Mouse (Mus musculus) midbrain, embryonic 16.5 days (tissue): ENCODE results near the gene Zfpl1. TPM values are rescaled to one million over a fixed set of nuclear protein-coding genes. Genes with fewer than 3 reads are reported as not detected.

Source experiments
- ATAC-seq: fragments of 200-750 bp; cut with Nextera tagmentation; 2 replicates; pipeline ENCODE4 v1.8.0; 2017; ENCODE audit warnings: moderate TSS enrichment
- H3K27ac ChIP-seq: fragments of 300-500 bp; sonication (generic); 2 replicates; pipeline ENCODE4 v1.5.1; 2014; ENCODE audit warnings: mild to moderate bottlenecking, low read length, mixed read lengths
- H3K27me3 ChIP-seq: fragments of 300-500 bp; sonication (generic); 2 replicates; pipeline ENCODE4 v1.6.1; 2014; ENCODE audit warnings: low read depth, low read length, mixed read lengths; ENCODE audit not compliant: control insufficient read depth, insufficient read depth
- H3K36me3 ChIP-seq: fragments of 300-500 bp; sonication (generic); 2 replicates; pipeline ENCODE4 v1.6.1; 2014; ENCODE audit warnings: mild to moderate bottlenecking, low read length, moderate library complexity, mixed read lengths; ENCODE audit not compliant: control insufficient read depth, insufficient read depth
- H3K4me1 ChIP-seq: fragments of 300-500 bp; sonication (generic); 2 replicates; pipeline ENCODE4 v1.6.1; 2014; ENCODE audit warnings: mild to moderate bottlenecking, low read length, mixed read lengths; ENCODE audit not compliant: control insufficient read depth, insufficient read depth
- H3K4me2 ChIP-seq: fragments of 300-500 bp; sonication (generic); 2 replicates; pipeline ENCODE4 v1.6.1; 2014; ENCODE audit warnings: mild to moderate bottlenecking, low read length, mixed read lengths
- H3K4me3 ChIP-seq: fragments of 300-500 bp; sonication (generic); 2 replicates; pipeline ENCODE4 v1.5.1; 2014; ENCODE audit warnings: low read depth, mild to moderate bottlenecking, low read length, moderate library complexity, mixed read lengths
- H3K9ac ChIP-seq: fragments of 300-500 bp; sonication (generic); 2 replicates; pipeline ENCODE4 v1.6.1; 2014; ENCODE audit warnings: low read depth, low read length, mixed read lengths
- H3K9me3 ChIP-seq: fragments of 300-500 bp; sonication (generic); replicated peaks from 2 replicates; pipeline ENCODE4 v1.6.1; 2014; ENCODE audit warnings: mild to moderate bottlenecking, low read length, mixed read lengths; ENCODE audit not compliant: control insufficient read depth, poor library complexity, severe bottlenecking
- WGBS: fragments of 180-500 bp; shearing (Covaris S2); extraction: QIAGEN DNeasy Blood & Tissue Kit; methylation state at CpG from one replicate; pipeline ENCODE4 v1.1.7; 2014; 5-methylcytosine and 5-hydroxymethylcytosine counted together
- polyA plus RNA-seq: library from polyadenylated mRNA; unstranded; fragments of >200 nt; fragmentation: Nextera tagmentation; extraction: Ambion mirVana; gene quantifications from 2 replicates; pipeline ENCODE4 v1.2.1, GENCODE M21; 2015

Zfpl1 gene
- polyA plus RNA-seq, 1 experiment from 2014 or later: 87.3 TPM

DNA sequence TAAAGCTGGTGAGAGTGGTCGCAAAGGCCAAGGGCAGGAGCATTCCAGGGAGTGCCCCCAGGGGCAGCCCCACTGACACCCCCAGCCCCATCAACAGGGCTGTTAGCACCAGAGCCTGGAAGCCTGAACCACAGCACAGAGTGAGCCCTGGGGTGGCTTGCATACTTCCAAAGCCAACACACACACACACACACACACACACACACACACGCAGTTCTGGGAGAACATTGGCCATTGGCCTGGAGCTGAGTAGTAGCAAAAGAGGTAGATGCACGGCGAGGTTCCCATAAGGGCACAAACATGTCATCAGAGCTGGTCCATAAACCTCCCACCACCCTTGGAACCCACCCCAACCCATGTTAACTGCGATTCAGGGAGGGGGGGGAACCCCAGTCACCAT, 18.2 kb downstream of the Zfpl1 start:
- Histone ChIP-seq H3K4me3 (peak overlapping the region; percentile 52), H3K27ac (peak overlapping the region; percentile 91), H3K9me3 (no peaks in the 10 kb centered on the region), H3K27me3 (no peaks in the 10 kb centered on the region), H3K9ac (peak overlapping the region; percentile 82), H3K4me1 (peaks cover 37% of the 10 kb centered on the region), H3K36me3 (peaks cover 25% of the 10 kb centered on the region), H3K4me2 (peak overlapping the region; percentile 91)
- peak; percentile 2; the same call in 1 of the 2 replicates for ATAC-seq
- 37% methylated on average over 4 of the region's 5 CpGs for WGBS

DNA sequence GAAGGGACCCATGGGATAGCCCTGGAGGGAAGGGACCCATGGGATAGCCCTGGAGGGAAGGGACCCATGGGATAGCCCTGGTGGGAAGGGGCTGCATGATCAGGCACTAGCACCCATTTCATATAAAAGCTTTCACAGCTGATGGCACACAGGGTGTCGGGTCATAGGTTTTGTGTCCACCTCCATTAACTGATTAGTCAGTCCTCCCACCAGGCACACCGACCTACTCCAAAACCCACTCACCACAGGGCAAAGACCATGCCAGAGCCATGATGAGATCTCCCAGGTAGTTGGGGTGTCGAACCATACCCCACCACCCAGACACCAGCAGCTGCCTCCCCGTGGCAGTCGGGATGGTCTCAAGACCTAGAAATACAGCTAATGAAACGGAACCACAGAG, 21.7 kb downstream of the Zfpl1 start:
- Histone ChIP-seq H3K4me3 (no peak overlapping the region), H3K4me2 (peak overlapping the region; percentile 100; the same call in 1 of the 2 replicates)
- 92% methylated on average over 6 of the region's 6 CpGs for WGBS

DNA sequence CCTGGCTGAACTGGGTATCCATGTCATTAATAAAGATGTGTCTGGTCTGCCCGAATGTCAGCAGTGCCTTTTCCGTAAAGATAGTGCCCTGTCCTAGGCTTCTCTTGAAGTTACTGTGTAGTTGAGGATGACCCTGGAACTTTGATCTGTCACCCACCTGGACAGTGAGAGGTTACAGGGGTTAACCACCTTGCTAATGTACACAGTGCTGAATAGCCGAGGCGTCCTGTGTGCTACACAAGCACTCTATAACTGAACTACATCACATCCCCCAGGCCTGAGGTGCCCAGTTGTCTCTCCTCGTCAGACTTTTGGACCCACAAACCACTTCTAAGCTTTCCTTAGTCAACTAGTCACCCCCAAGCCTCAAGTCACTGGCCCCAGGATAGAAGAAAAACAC, 22.3 kb downstream of the Zfpl1 start:
- no peak overlapping the region for H3K27ac ChIP-seq
- no peaks in the 10 kb centered on the region for H3K27me3 ChIP-seq
- H3K4me1 ChIP-seq: peaks cover 42% of the 10 kb centered on the region
- peak overlapping the region; percentile 88 for H3K4me3 ChIP-seq
- 67% methylated on average over 5 of the region's 5 CpGs for WGBS
- H3K9me3 ChIP-seq: no peaks in the 10 kb centered on the region
- ATAC-seq: no peak
- peak overlapping the region; percentile 100 for H3K4me2 ChIP-seq
- no peaks in the 10 kb centered on the region for H3K36me3 ChIP-seq
- peak overlapping the region; percentile 98 for H3K9ac ChIP-seq

More for the DNA sequence above, 21.7 kb downstream of the Zfpl1 start:
- no peak for ATAC-seq
- no peaks in the 10 kb centered on the region for H3K27me3 ChIP-seq
- no peak overlapping the region for H3K27ac ChIP-seq
- no peak overlapping the region for H3K9ac ChIP-seq
- no peaks in the 10 kb centered on the region for H3K9me3 ChIP-seq
- no peaks in the 10 kb centered on the region for H3K36me3 ChIP-seq
- H3K4me1 ChIP-seq: peaks cover 46% of the 10 kb centered on the region

DNA sequence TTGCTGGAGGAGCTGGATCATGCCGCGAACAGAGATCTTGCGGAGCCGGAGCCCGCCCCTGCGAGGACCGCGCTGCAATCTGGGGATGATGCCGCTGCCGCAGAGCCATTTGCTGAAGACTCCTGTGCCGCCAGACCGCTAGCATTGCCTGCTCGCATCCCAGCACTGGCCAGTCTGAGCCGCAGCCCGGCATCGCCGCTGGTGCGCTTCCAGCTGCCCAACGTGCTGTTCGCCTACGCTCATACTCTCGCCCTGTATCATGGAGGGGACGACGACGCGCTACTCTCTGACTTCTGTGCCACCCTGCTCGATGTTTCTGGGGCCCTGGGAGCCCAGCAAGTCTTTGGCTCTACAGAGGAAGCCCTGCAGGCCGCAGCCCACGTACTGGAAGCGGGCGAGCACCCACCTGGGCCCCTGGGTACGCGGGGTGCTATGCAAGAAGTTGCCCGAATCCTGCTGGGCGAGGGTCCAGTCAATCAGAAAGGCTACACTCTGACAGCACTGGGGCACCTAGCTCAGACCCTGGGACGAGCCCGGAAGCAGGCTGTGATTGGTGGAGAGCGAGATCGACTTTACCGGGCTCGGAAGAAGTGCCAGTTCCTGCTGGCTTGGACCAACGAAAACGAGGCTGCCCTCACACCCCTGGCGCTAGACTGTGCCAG, 23.0 kb downstream of the Zfpl1 start:
- Histone ChIP-seq H3K4me1 (peaks cover 45% of the 10 kb centered on the region), H3K4me2 (peak overlapping the region; percentile 100), H3K27ac (peak overlapping the region; percentile 92), H3K27me3 (no peaks in the 10 kb centered on the region), H3K4me3 (peak overlapping the region; percentile 88), H3K9me3 (no peaks in the 10 kb centered on the region), H3K36me3 (no peaks in the 10 kb centered on the region), H3K9ac (peak overlapping the region; percentile 98)
- ATAC-seq: no peak
- 2% methylated on average over 44 of the region's 44 CpGs for WGBS

DNA sequence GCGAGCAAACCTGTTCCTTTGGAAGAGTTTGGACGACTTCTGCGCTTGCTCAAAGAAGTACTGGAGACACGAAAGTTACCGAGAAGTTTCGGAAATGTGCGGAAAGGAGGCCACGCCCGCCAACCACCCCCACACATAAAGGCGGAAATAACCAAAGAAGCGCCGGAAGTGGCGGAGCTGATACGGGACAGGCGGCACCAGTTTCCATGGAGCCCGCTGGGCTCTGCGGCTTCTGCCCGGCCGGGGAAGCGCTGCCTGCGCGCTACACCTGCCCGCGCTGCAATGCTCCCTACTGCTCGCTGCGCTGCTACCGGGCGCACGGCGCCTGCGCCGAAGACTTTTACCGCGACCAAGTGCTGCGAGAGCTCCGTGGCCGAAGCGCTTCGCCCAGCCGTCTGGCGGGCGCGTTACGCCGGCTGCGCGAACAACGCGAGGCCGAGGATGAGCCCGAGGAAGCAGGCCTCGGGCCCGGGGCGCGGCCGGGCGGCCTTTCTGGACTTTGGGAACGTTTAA, 23.7 kb downstream of the Zfpl1 start, which contains the start of gene Znhit2:
Gene Znhit2, plus strand, starts transcription at position 172 of the 513 bp plus-strand sequence.
- peak within 1 kb of the TSS; percentile 92 for H3K27ac ChIP-seq
- no peaks in the 10 kb centered on the region for H3K27me3 ChIP-seq
- no peaks in the 10 kb centered on the region for H3K9me3 ChIP-seq
- no peaks in the 10 kb centered on the region for H3K36me3 ChIP-seq
- H3K4me1 ChIP-seq: peaks cover 45% of the 10 kb centered on the region
- peak within 1 kb of the TSS; percentile 98 for H3K9ac ChIP-seq
- peak; percentile 76 for ATAC-seq
- under 1% methylated on average over 57 of the region's 58 CpGs for WGBS
- peak within 1 kb of the TSS; percentile 88 for H3K4me3 ChIP-seq
- peak within 1 kb of the TSS; percentile 100 for H3K4me2 ChIP-seq

DNA sequence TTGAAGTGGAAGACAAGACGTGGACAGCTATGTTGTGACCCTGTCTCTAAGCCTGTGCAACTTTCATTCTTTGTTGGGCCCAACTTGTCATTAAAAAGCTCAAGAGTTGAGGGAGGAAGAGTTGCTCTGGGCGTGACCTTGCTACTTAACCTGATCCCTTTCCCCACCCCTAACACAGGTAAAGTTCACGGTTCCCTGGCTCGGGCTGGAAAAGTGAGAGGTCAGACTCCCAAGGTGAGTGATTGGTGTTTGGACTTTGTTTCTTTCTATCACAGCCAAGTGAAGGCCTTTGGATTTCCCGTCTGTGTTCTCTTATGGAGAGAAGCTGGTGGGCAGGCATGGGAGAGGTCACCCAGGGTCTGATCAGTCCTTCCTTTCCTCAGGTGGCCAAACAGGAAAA, 25.8 kb downstream of the Zfpl1 start:
- H3K36me3 ChIP-seq: peaks cover 7% of the 10 kb centered on the region
- peaks cover 38% of the 10 kb centered on the region for H3K4me1 ChIP-seq
- ATAC-seq: no peak
- WGBS: 91% methylated on average over 5 of the region's 5 CpGs
- H3K4me2 ChIP-seq: peak overlapping the region; percentile 88
- no peak overlapping the region for H3K9ac ChIP-seq
- H3K4me3 ChIP-seq: no peak overlapping the region; the same call in 1 of the 2 replicates
- H3K9me3 ChIP-seq: no peaks in the 10 kb centered on the region
- no peak overlapping the region for H3K27ac ChIP-seq
- H3K27me3 ChIP-seq: no peaks in the 10 kb centered on the region

DNA sequence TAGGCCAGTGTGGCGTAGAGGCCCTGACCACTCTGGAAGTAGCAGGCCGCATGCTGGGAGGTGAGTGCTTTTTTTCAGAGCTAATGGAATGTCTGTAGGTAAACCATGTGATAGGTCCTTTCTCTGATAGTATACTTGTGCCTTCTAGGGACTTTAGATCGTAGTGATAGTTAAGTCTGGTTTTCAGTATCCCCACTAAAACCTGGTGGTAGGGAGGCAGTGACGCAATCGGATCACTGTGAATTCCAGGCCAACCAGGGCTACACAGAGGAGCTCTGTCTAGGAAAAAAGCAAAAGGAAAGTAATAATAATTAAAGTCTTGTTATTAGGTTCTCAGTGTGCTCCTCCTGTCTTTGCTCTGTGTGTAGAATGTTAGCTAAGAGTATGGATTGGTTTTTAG, 26.2 kb downstream of the Zfpl1 start:
- peak overlapping the region; percentile 67 for H3K4me3 ChIP-seq
- 41% methylated on average over 5 of the region's 5 CpGs for WGBS
- no peaks in the 10 kb centered on the region for H3K27me3 ChIP-seq
- H3K36me3 ChIP-seq: peaks cover 11% of the 10 kb centered on the region
- H3K4me1 ChIP-seq: peaks cover 38% of the 10 kb centered on the region
- ATAC-seq: no peak
- H3K27ac ChIP-seq: no peak overlapping the region
- H3K9ac ChIP-seq: peak overlapping the region; percentile 91
- H3K4me2 ChIP-seq: peak overlapping the region; percentile 88
- no peaks in the 10 kb centered on the region for H3K9me3 ChIP-seq

DNA sequence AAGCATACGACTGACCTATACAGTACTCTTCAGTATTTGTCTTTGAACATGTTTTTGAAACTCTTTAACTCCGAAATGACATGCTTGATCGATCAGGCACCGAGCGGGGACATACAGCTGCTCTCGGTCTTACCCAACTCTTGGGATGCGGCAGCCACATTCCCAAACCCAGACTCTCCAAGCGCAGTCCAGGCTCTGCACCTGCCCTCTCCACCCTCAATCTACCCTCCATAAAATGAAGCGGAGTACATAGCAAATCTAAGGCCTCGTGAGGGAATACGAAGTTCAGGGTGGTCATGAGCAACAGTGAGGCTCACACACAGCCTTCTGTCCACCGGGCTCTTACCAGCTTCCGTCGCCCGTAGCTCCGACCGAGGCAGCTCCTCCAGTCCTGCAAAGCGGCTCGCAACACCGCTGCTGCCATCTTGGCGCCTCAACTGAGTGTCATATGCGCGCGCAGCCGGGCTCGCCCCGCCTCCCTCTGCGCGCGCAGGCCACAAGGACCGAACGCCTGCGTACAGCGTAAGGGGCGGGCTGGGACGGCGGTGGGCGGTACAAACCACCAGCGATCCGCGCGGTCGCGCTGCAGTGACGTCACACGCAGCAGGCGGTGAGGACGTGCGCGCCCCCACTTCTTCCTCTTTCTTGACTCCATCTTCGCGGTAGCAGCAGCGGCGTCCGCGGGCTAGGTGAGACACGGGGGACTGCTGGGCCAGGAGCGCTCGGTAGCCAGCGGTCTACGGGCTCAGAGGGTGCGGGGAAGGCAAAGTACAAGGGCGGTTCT, 27.3 kb downstream of the Zfpl1 start, which contains the start of the genes Mrpl49 and Fau:
Gene Mrpl49, minus strand, starts transcription at position 473 of the 784 bp plus-strand sequence.
Gene Fau, plus strand, starts transcription at position 532 of the 784 bp plus-strand sequence.
- Histone ChIP-seq H3K27ac (peak within 1 kb of the TSS; percentile 86), H3K27me3 (no peaks in the 10 kb centered on the region), H3K36me3 (peaks cover 18% of the 10 kb centered on the region), H3K4me1 (peaks cover 31% of the 10 kb centered on the region), H3K4me3 (peak within 1 kb of the TSS; percentile 67), H3K9me3 (no peaks in the 10 kb centered on the region), H3K9ac (peak within 1 kb of the TSS; percentile 91), H3K4me2 (peak within 1 kb of the TSS; percentile 88)
- WGBS: under 1% methylated on average over 62 of the region's 63 CpGs
- ATAC-seq: peak; percentile 79
